Mouse (Mus musculus): ENCODE results near the gene Kif15. TPM values are rescaled to one million over a fixed set of nuclear protein-coding genes. Genes with fewer than 3 reads are reported as not detected.

The Kif15 gene
- polyA plus RNA-seq, 3 experiments from 2014 or later: 5.3 to 43.6 (median 6.4) TPM

Other genes with a start within 250 kb of the Kif15 start
- gene Topaz1, start 203.7 kb upstream of the Kif15 start, polyA plus RNA-seq (2017; shearing (Covaris generic)): not detected
- 10 to 100 TPM in 2 of 3 experiments, 1 to 10 TPM in 1; 7.8 to 17.7 (median 16.6) TPM for gene Tcaim, start 145.5 kb upstream of the Kif15 start, polyA plus RNA-seq (2017; shearing (Covaris generic))
- 1 to 10 TPM in 2 of 3 experiments, not detected in 1; 1.5 to 4.0 TPM for gene Gm35549, start 107.0 kb upstream of the Kif15 start, polyA plus RNA-seq (2017; shearing (Covaris generic))
- gene Zfp445, start 85.0 kb upstream of the Kif15 start, polyA plus RNA-seq (2017; shearing (Covaris generic)): 10 to 100 TPM; 31.6 to 43.9 (median 38.0) TPM
- 1 to 10 TPM; 2.7 to 8.7 (median 2.9) TPM for gene Zkscan7, start 65.4 kb upstream of the Kif15 start, polyA plus RNA-seq (2017; shearing (Covaris generic))
- not detected for gene Zfp105, start 28.0 kb upstream of the Kif15 start, polyA plus RNA-seq (2017; shearing (Covaris generic))
- 10 to 100 TPM; 22.3 to 35.5 (median 29.5) TPM for gene 1110059G10Rik, start within 50 bp of the Kif15 start, polyA plus RNA-seq (2017; shearing (Covaris generic))
- gene Tmem42, start 70.3 kb downstream of the Kif15 start, polyA plus RNA-seq (2017; shearing (Covaris generic)): 10 to 100 TPM; 10.2 to 17.5 (median 13.8) TPM
- gene Tgm4, start 83.7 kb downstream of the Kif15 start, polyA plus RNA-seq (2017; shearing (Covaris generic)): 1 to 10 TPM in 1 of 3 experiments, under 1 TPM in 2; 0.38 to 1.3 (median 0.66) TPM
- 10 to 100 TPM; 11.4 to 18.2 (median 12.4) TPM for gene Zdhhc3, start 162.2 kb downstream of the Kif15 start, polyA plus RNA-seq (2017; shearing (Covaris generic))
- 100 to 1,000 TPM in 2 of 3 experiments, 10 to 100 TPM in 1; 79.7 to 114 (median 101) TPM for gene Exosc7, start 162.2 kb downstream of the Kif15 start, polyA plus RNA-seq (2017; shearing (Covaris generic))
- under 1 TPM in 1 of 3 experiments, not detected in 2; 0.46 TPM for gene Clec3b, start 199.9 kb downstream of the Kif15 start, polyA plus RNA-seq (2017; shearing (Covaris generic))